Mouse (Mus musculus) heart, embryonic 10.5 days (tissue): ENCODE results near the gene Pgam2. TPM values are rescaled to one million over a fixed set of nuclear protein-coding genes. Genes with fewer than 3 reads are reported as not detected.

Experiments used
- DNase-seq: peaks from one replicate; pipeline ENCODE4 v3.0.0-alpha.2; 2017; ENCODE audit warnings: low spot score
- H3K27ac ChIP-seq: fragments of 300-500 bp; sonication (generic); 2 replicates; pipeline ENCODE4 v1.5.1; 2016; ENCODE audit warnings: mild to moderate bottlenecking
- H3K27me3 ChIP-seq: fragments of 300-500 bp; sonication (generic); 2 replicates; pipeline ENCODE4 v1.6.1; 2016; ENCODE audit warnings: mild to moderate bottlenecking; ENCODE audit not compliant: poor library complexity, insufficient read depth, severe bottlenecking
- H3K36me3 ChIP-seq: fragments of 300-500 bp; sonication (generic); 2 replicates; pipeline ENCODE4 v1.6.1; 2016; ENCODE audit warnings: mild to moderate bottlenecking, moderate library complexity
- H3K4me1 ChIP-seq: fragments of 300-500 bp; sonication (generic); 2 replicates; pipeline ENCODE4 v1.6.1; 2016; ENCODE audit warnings: mild to moderate bottlenecking
- H3K4me3 ChIP-seq: fragments of 300-500 bp; sonication (generic); 2 replicates; pipeline ENCODE4 v1.5.1; 2016; ENCODE audit warnings: mild to moderate bottlenecking, moderate library complexity
- H3K9me3 ChIP-seq: fragments of 300-500 bp; sonication (generic); 2 replicates; pipeline ENCODE4 v1.6.1; 2016; ENCODE audit warnings: mild to moderate bottlenecking, moderate library complexity
- WGBS: fragments of 180-500 bp; shearing (Covaris S2); methylation state at CpG from one replicate; pipeline ENCODE4 v1.1.7; 2016; 5-methylcytosine and 5-hydroxymethylcytosine counted together
- polyA plus RNA-seq: library from polyadenylated mRNA; unstranded; fragments of >200 nt; fragmentation: Nextera tagmentation; extraction: Ambion mirVana; gene quantifications from 2 replicates; pipeline ENCODE4 v1.2.1, GENCODE M21; 2016

Gene Pgam2
- polyA plus RNA-seq, 1 experiment from 2014 or later, result 479 TPM

DNA sequence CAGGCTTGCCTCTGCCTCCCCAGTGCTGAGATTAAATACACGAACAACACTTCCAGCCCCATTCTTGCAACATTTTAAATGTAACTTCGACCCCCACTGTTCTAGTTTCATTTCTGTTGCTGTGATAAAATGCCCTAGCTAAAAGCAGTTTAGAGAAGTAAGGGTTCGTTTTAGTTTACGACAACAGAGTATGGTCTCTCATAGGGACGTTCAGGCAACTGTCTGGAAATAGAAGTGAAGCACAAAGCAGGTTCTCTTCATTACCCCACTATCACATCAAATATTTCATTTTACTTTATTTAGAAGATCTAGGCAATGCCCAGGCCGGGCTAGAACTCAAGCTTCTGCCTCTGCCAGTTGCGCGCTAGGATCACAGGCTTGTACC, 15.9 kb downstream of the Pgam2 start:
- Histone ChIP-seq H3K4me3 (peak overlapping the region; percentile 92), H3K27me3 (no peaks in the 10 kb centered on the region), H3K36me3 (peaks cover 25% of the 10 kb centered on the region), H3K9me3 (no peaks in the 10 kb centered on the region), H3K27ac (peak overlapping the region; percentile 97), H3K4me1 (peaks cover 20% of the 10 kb centered on the region)
- WGBS, result 38% methylated on average over 8 of the region's 8 CpGs
- DNase-seq, result no peak

GRCm38 (mm10) chr11:5785732-5786131, 17.8 kb downstream of the Pgam2 start:
- Histone ChIP-seq H3K4me3 (no peak overlapping the region), H3K4me1 (peaks cover 27% of the 10 kb centered on the region), H3K27ac (no peak overlapping the region), H3K27me3 (no peaks in the 10 kb centered on the region), H3K36me3 (peaks cover 9% of the 10 kb centered on the region; the same call in 1 of the 2 replicates), H3K9me3 (no peaks in the 10 kb centered on the region)
- DNase-seq, result no peak

DNA sequence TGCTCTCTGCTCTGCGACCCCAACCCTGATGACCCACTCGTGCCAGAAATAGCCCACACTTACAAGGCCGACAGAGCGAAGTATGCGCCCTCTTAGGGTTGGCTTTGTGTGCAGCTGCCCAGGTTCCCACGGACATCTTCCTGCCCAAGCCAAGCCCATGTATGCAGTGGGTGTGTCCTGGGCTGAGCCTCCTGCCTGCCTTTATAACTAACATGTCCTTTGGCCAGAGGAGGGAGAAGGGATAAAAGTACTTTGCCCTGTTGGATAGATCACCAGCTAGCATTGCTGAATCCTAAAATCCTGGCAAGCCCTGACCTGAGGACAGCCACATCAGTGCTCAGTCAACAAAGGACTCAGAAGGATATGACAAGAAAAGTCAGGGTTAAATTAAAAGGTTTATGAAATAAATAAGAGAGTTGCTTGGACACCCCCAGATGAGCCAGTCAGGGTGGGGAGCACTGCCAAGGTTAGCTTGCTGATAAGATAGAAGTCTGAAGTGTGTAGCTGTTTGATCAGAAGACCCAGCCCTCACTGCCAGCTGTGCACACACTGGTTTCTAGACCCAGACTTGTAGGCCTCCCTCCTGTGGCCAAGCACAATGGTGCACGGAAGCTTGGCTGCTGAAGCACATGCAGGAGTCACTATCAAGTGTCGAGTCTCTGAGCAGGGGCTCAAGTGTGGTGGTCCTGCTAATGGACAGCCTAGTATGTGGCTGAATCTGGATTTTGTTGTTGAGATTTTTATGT, 21.2 kb downstream of the Pgam2 start:
- Histone ChIP-seq H3K4me1 (peaks cover 12% of the 10 kb centered on the region), H3K27ac (0 out of 2 replicates have a peak overlapping the region, but pooled peaks have one; percentile 13), H3K36me3 (0 out of 2 replicates have a peak, but pooled peaks cover 6% of the 10 kb centered on the region), H3K4me3 (no peak overlapping the region), H3K9me3 (no peaks in the 10 kb centered on the region), H3K27me3 (no peaks in the 10 kb centered on the region)
- 42% methylated on average over 8 of the region's 8 CpGs for WGBS
- DNase-seq, result no peak

DNA sequence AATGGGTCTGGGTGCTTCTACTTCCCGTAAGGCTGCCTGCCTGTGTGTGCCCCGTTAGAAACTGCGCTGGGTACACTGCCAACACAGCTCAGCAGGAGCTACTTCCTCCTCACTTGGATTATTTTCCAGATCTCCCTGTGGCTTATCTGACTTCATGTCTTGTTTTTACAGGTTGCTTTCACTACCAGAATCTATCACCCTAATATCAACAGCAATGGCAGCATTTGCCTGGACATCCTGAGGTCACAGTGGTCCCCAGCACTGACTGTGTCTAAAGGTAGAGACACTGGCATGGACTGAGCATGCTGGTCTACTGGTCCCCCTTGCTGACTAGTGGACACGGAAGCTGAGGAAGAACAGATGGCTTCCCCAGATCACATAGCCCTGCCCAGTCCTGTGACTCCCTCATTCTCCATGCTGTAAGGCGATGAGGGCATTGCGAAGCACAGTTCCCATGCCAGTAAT, 23.5 kb downstream of the Pgam2 start:
- H3K4me1 ChIP-seq, result peaks cover 9% of the 10 kb centered on the region
- no peak overlapping the region for H3K27ac ChIP-seq
- H3K36me3 ChIP-seq, result 0 out of 2 replicates have a peak, but pooled peaks cover 6% of the 10 kb centered on the region
- no peaks in the 10 kb centered on the region for H3K9me3 ChIP-seq
- no peak overlapping the region for H3K4me3 ChIP-seq
- 85% methylated on average over 6 of the region's 6 CpGs for WGBS
- no peaks in the 10 kb centered on the region for H3K27me3 ChIP-seq
- no peak for DNase-seq

DNA sequence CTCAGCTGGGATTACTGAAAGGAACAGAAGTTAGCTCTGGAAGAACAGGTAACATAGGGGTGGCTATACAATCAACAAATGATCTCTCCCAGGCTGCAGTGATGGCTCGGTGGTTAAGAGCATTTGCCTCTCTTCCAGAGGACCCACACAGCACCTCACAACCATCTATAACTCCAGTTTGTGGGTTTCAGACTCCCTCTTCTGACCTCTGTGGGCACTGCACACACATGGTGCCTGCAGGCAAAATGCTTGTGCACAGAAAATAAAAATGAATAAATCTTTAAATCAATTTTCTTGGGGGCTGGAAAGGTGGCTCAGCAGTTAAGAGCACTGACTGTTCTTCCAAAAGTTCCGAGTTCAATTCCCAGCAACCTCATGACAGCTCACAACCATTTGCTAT, 25.1 kb downstream of the Pgam2 start:
- H3K36me3 ChIP-seq, result no peaks in the 10 kb centered on the region
- no peak for DNase-seq
- H3K27ac ChIP-seq, result no peak overlapping the region
- H3K27me3 ChIP-seq, result no peaks in the 10 kb centered on the region
- H3K4me3 ChIP-seq, result no peak overlapping the region
- 72% methylated on average over 2 of the region's 2 CpGs for WGBS
- peaks cover 9% of the 10 kb centered on the region for H3K4me1 ChIP-seq
- H3K9me3 ChIP-seq, result no peaks in the 10 kb centered on the region

DNA sequence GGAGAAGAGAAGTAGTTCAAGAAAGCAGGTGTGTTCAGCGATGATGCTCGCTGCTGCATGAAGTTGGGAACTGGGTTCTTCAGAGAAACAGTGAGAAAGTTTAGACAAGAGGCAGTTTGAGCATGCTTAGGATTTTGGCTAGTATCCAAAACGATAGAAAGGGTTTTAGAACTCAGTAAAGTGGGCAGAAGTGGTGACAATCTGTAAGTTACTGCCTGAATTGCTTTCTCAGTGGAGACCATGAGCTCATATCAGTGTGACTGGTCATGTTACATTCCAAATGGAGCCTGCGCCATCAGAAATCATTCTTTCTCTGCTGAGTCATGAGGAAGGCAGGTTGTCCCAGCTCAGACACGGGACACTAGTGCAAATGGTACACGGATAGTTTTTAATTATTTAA, 37.5 kb downstream of the Pgam2 start:
- WGBS, result 82% methylated on average over 6 of the region's 6 CpGs
- Histone ChIP-seq H3K4me3 (no peak overlapping the region), H3K9me3 (no peaks in the 10 kb centered on the region), H3K4me1 (0 out of 2 replicates have a peak, but pooled peaks cover 3% of the 10 kb centered on the region), H3K27ac (no peak overlapping the region), H3K27me3 (no peaks in the 10 kb centered on the region), H3K36me3 (peaks cover 26% of the 10 kb centered on the region)
- DNase-seq, result no peak

GRCm38 (mm10) chr11:5762633-5762982, 40.9 kb downstream of the Pgam2 start:
- H3K27ac ChIP-seq, result peak overlapping the region; percentile 98
- H3K4me1 ChIP-seq, result peaks cover 10% of the 10 kb centered on the region; the same call in 1 of the 2 replicates
- 18% methylated on average over 6 of the region's 6 CpGs for WGBS
- no peaks in the 10 kb centered on the region for H3K27me3 ChIP-seq
- no peak for DNase-seq
- peak overlapping the region; percentile 72 for H3K4me3 ChIP-seq
- H3K9me3 ChIP-seq, result no peaks in the 10 kb centered on the region
- H3K36me3 ChIP-seq, result peaks cover 2% of the 10 kb centered on the region; the same call in 1 of the 2 replicates

- peaks cover 6% of the 10 kb centered on the region; the same call in 1 of the 2 replicates for H3K36me3 ChIP-seq
- H3K4me1 ChIP-seq, result peaks cover 10% of the 10 kb centered on the region; the same call in 1 of the 2 replicates
- H3K27me3 ChIP-seq, result no peaks in the 10 kb centered on the region
- DNase-seq, result peak; percentile 99
- peak within 1 kb of the TSS; percentile 98 for H3K27ac ChIP-seq
- peak within 1 kb of the TSS; percentile 72 for H3K4me3 ChIP-seq
- H3K9me3 ChIP-seq, result no peaks in the 10 kb centered on the region
- WGBS, result under 1% methylated on average over 68 of the region's 68 CpGs
Measured at GRCm38 (mm10) chr11:5761820-5762632, 41.5 kb downstream of the Pgam2 start, which contains the start of gene Urgcp. TSS of gene Urgcp (minus strand) at chr11:5762376.

DNA sequence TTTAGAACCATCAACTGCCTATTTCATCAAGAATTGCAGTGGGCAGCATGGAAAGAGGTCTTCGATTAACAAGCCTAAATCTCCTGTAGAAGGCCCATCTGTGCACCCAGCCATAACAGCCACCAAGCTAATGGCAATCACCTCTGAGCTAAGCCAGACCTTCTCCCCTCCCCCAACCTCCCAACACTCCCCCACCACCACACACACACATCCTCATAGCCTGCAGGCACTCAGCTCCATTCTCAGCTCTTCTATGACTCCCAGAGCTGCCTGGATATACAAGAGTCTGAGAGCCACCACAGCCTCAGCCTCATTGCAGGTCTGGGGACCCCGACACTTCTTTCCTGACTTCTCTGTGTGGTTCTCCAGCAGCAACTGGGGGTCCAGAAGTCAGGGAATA, 49.8 kb downstream of the Pgam2 start:
- H3K27ac ChIP-seq, result no peak overlapping the region
- no peaks in the 10 kb centered on the region for H3K27me3 ChIP-seq
- 86% methylated on average over 2 of the region's 2 CpGs for WGBS
- H3K9me3 ChIP-seq, result no peaks in the 10 kb centered on the region
- DNase-seq, result no peak
- H3K4me1 ChIP-seq, result peaks cover 6% of the 10 kb centered on the region; the same call in 1 of the 2 replicates
- peaks cover 34% of the 10 kb centered on the region; the same call in 1 of the 2 replicates for H3K36me3 ChIP-seq
- no peak overlapping the region for H3K4me3 ChIP-seq

Other genes starting within 250 kb of the Pgam2 start
- 0.38 and 0.97 TPM in 2 replicates for gene Ankrd36, start 234.0 kb downstream of the Pgam2 start, polyA plus RNA-seq
- 177 and 181 TPM in 2 replicates for gene Mrps24, start 88.1 kb downstream of the Pgam2 start, polyA plus RNA-seq
- gene Urgcp, start 41.4 kb downstream of the Pgam2 start, polyA plus RNA-seq, result 21.3 and 29.9 TPM in 2 replicates
- 101 and 114 TPM in 2 replicates for gene Dbnl, start 15.2 kb downstream of the Pgam2 start, polyA plus RNA-seq
- 8.9 and 11.1 TPM in 2 replicates for gene Polm, start 34.3 kb upstream of the Pgam2 start, polyA plus RNA-seq
- 22.4 and 25.7 TPM in 2 replicates for gene Aebp1, start 58.2 kb upstream of the Pgam2 start, polyA plus RNA-seq
- gene Pold2, start 74.6 kb upstream of the Pgam2 start, polyA plus RNA-seq, result 140 and 162 TPM in 2 replicates
- 6,952 and 8,117 TPM in 2 replicates for gene Myl7, start 95.0 kb upstream of the Pgam2 start, polyA plus RNA-seq
- gene Gck, start 146.3 kb upstream of the Pgam2 start, polyA plus RNA-seq, result 2.1 and 2.6 TPM in 2 replicates
- 48.1 and 56.7 TPM in 2 replicates for gene Ykt6, start 152.0 kb upstream of the Pgam2 start, polyA plus RNA-seq